Mouse (Mus musculus): ENCODE results near the gene Tecta.

DNA sequence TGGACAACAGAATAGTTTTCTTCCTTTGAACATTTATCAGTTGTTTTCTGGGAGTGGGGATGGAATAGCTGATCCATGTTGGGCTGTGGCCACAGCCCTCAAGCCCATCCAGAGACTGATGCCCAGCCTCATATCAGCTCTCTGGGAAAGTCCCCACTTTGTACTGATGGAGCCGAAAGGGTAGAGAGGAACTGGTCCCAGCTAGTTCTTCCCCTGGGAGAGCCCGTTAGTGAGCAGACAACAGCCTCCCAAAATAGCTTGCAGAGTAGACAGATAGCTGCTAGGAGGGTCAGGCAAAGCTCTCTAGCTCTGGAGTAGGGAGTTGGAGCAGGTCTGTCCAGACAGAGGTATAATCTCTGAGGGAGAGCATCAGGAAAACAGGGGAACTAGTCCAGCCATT, 3.6 kb downstream of the Tecta start:
- TF ChIP-seq CTCF (IDR thresholded peaks at IDR 0.05; ENCODE audit: low read depth, low read length): no peak
- TF ChIP-seq POLR2A (IDR thresholded peaks at IDR 0.05; ENCODE audit: insufficient read depth, low read length): no peak
